Mouse (Mus musculus): ENCODE data around the gene Cdcp2. TPM values are rescaled to one million over a fixed set of nuclear protein-coding genes. Genes with fewer than 3 reads are reported as not detected.

Gene Cdcp2
- polyA plus RNA-seq, 1 experiment from 2014 or later = not detected

DNA sequence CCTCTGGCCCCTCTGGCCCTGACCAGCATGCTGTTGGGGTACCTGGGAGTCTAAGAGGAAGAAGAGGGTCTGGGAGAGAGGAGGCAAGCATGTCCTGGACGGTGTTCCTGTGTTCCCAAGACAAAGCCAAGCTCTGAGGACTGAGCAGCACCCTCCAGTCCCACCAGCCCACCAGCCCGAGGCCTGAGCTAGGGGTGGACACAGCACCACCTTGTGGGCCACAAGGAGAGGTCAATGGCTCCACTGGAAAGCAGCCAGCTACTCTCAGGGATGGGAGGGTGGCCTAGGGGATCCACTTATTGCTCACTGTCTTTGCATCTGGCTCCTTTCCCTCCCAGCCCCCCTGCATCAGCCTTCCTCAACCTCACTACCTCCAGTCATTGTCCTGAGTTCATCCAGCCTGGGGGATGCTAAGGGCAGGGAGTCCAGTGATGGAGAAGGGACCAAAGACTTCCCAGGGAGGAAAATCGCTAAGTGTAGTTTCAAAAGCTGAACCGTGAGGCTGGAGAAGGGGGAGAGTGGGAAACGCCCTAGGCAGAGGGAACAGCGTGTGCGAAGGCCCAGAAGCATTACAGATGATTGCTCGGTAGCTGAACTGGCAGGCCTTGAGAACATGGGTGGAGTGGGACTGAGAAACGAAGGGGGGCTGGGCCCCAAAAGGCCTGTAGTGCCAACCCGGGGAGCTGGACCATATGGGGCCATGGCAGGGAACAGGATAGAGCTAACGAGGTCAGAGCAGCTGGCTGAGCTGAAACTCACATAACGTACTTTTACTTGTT is 24.7 kb downstream of the Cdcp2 start:
- Histone ChIP-seq H3K4me1 (replicated peaks; ENCODE audit: control insufficient read depth, insufficient read depth, low read length) (no peaks in the 10 kb centered on the region), H3K36me3 (ENCODE audit: control insufficient read depth, insufficient read depth, low read length) (no peaks in the 10 kb centered on the region), H3K9me3 (ENCODE audit: control insufficient read depth, low read length) (no peaks in the 10 kb centered on the region), H3K9ac (ENCODE audit: low read depth, low read length) (no peak overlapping the region), H3K27ac (ENCODE audit: low read depth, low read length) (no peak overlapping the region), H3K4me3 (ENCODE audit: low read depth, low read length) (no peak overlapping the region), H3K27me3 (replicated peaks; ENCODE audit: control insufficient read depth, insufficient read depth, low read length) (peaks cover 3% of the 10 kb centered on the region; the same call in 1 of the 2 replicates), H3K4me2 (no peak overlapping the region)
- DNase-seq (ENCODE audit: low spot score) = no peak
- ATAC-seq (replicated peaks; ENCODE audit: low FRiP score) = no peak
- WGBS = 65% methylated on average over 12 of the region's 12 CpGs

DNA sequence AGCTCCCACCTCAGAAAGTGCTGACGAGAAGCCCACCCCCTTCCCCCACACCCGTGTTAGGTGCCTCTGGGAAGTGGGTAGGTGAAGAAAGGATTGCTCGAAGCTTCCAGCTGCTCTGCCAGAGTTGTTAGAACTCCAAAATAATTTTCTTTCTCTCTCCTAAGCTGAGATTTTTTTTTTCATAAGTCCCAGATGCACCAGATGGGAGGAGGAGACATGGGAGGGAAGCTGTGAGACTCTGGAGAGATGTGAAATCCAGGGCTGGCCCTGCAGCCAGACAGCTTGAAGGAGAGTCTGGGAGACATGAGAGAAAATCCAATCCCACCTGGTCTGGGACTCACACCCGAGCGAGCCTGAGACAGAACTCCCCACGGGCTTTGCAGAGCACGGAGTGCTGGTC is 27.7 kb downstream of the Cdcp2 start:
- Histone ChIP-seq H3K27me3 (replicated peaks; ENCODE audit: control insufficient read depth, insufficient read depth, low read length) (peaks cover 3% of the 10 kb centered on the region; the same call in 1 of the 2 replicates), H3K36me3 (ENCODE audit: control insufficient read depth, insufficient read depth, low read length) (no peaks in the 10 kb centered on the region), H3K9me3 (ENCODE audit: control insufficient read depth, low read length) (no peaks in the 10 kb centered on the region), H3K27ac (ENCODE audit: low read depth, low read length) (no peak overlapping the region), H3K4me2 (no peak overlapping the region), H3K4me3 (ENCODE audit: low read depth, low read length) (no peak overlapping the region), H3K4me1 (replicated peaks; ENCODE audit: control insufficient read depth, insufficient read depth, low read length) (no peaks in the 10 kb centered on the region), H3K9ac (ENCODE audit: low read depth, low read length) (no peak overlapping the region)
- ATAC-seq (replicated peaks; ENCODE audit: low FRiP score) (no peak), DNase-seq (ENCODE audit: low spot score) (no peak)
- 54% methylated on average over 7 of the region's 7 CpGs for WGBS

DNA sequence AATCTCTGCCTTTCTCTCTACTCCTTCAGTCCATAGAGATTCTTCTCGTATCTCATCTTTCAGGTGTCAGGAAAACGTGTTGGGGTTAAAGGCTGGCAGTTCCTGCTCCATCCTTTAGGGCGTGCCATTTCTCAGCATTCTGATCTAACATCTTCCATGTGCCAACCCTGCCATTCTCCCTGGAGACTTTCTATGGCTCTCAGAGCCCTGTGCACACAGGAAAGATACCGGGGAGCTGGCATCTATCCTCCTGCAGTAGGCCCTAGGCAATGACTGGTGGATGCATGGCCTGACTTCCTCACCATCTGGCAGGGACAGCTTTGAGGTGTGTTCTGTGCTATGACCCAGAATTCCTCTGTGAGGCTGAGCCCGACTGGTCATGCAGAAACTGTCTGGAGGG is 28.4 kb downstream of the Cdcp2 start:
- ATAC-seq (replicated peaks; ENCODE audit: low FRiP score) = no peak
- Histone ChIP-seq H3K36me3 (ENCODE audit: control insufficient read depth, insufficient read depth, low read length) (no peaks in the 10 kb centered on the region), H3K4me1 (replicated peaks; ENCODE audit: control insufficient read depth, insufficient read depth, low read length) (no peaks in the 10 kb centered on the region; the same call in 1 of the 2 replicates), H3K4me2 (no peak overlapping the region), H3K9me3 (ENCODE audit: control insufficient read depth, low read length) (no peaks in the 10 kb centered on the region), H3K27ac (ENCODE audit: low read depth, low read length) (no peak overlapping the region), H3K4me3 (ENCODE audit: low read depth, low read length) (no peak overlapping the region), H3K9ac (ENCODE audit: low read depth, low read length) (no peak overlapping the region), H3K27me3 (replicated peaks; ENCODE audit: control insufficient read depth, insufficient read depth, low read length) (peaks cover 3% of the 10 kb centered on the region; the same call in 1 of the 2 replicates)
- DNase-seq (ENCODE audit: low spot score) = no peak
- WGBS = 61% methylated on average over 5 of the region's 5 CpGs

DNA sequence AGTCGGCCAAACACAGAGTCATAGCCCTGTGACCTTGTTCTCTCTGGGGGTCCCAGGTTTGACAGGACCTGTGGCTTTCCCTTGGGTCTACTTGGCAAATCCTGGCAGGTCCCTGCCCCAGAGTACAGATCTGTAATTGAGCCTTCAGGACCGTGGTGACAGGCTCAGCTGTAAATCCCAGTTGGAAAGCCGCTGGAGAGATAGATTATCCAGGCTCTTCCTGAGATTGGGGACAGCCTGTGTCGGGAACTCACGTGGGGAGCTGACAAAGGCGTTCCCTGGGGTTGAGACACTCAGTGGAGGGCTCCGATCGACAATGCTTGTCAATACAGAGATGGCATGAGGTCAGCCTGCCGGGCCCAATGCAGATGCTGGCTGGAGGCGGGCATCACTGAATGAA is 29.7 kb downstream of the Cdcp2 start:
- H3K27ac ChIP-seq (ENCODE audit: low read depth, low read length) = no peak overlapping the region
- no peak overlapping the region for H3K9ac ChIP-seq (ENCODE audit: low read depth, low read length)
- H3K4me2 ChIP-seq = no peak overlapping the region
- H3K4me3 ChIP-seq (ENCODE audit: low read depth, low read length) = no peak overlapping the region
- H3K27me3 ChIP-seq (replicated peaks; ENCODE audit: control insufficient read depth, insufficient read depth, low read length) = peaks cover 3% of the 10 kb centered on the region; the same call in 1 of the 2 replicates
- H3K9me3 ChIP-seq (ENCODE audit: control insufficient read depth, low read length) = no peaks in the 10 kb centered on the region
- peaks cover 6% of the 10 kb centered on the region; the same call in 1 of the 2 replicates for H3K4me1 ChIP-seq (replicated peaks; ENCODE audit: control insufficient read depth, insufficient read depth, low read length)
- ATAC-seq (replicated peaks; ENCODE audit: low FRiP score) (no peak), DNase-seq (ENCODE audit: low spot score) (no peak)
- WGBS = 61% methylated on average over 10 of the region's 10 CpGs
- H3K36me3 ChIP-seq (ENCODE audit: control insufficient read depth, insufficient read depth, low read length) = no peaks in the 10 kb centered on the region

DNA sequence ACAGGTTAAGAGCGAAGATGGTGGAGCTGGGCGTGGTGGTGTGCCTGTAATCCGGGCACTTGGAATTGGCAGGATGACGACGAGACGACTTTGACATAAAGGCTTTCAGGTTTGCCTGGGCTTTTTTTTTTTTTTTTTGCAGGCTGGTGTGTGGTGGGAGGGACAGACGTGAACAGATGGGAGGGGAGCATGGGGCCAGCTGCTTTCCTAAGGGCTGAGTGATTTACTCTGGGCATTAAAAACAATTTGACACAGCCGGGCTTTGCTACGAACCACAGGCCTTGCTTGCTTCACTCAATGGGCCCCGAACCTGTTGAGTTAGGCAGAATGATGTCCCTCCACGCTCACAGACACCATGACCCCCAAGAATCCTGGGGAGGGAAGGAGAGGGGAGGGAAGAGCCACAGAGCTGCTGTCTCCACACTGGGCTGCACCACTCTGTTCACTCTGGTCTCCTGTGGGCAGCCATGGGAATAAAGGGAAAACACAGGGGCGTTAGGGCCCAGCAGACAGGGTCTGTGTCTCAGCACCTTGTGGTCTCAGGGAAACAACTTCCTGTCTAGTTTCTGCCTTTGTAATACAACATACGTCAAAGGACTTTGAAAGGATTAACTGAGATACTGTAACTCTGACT is 30.3 kb downstream of the Cdcp2 start:
- no peak for DNase-seq (ENCODE audit: low spot score)
- Histone ChIP-seq H3K4me3 (ENCODE audit: low read depth, low read length) (no peak overlapping the region), H3K36me3 (ENCODE audit: control insufficient read depth, insufficient read depth, low read length) (no peaks in the 10 kb centered on the region), H3K4me1 (replicated peaks; ENCODE audit: control insufficient read depth, insufficient read depth, low read length) (peaks cover 6% of the 10 kb centered on the region; the same call in 1 of the 2 replicates), H3K4me2 (no peak overlapping the region), H3K27ac (ENCODE audit: low read depth, low read length) (no peak overlapping the region), H3K27me3 (replicated peaks; ENCODE audit: control insufficient read depth, insufficient read depth, low read length) (peaks cover 3% of the 10 kb centered on the region; the same call in 1 of the 2 replicates), H3K9ac (ENCODE audit: low read depth, low read length) (no peak overlapping the region), H3K9me3 (ENCODE audit: control insufficient read depth, low read length) (no peaks in the 10 kb centered on the region)
- no peak for ATAC-seq (replicated peaks; ENCODE audit: low FRiP score)
- 70% methylated on average over 13 of the region's 13 CpGs for WGBS

DNA sequence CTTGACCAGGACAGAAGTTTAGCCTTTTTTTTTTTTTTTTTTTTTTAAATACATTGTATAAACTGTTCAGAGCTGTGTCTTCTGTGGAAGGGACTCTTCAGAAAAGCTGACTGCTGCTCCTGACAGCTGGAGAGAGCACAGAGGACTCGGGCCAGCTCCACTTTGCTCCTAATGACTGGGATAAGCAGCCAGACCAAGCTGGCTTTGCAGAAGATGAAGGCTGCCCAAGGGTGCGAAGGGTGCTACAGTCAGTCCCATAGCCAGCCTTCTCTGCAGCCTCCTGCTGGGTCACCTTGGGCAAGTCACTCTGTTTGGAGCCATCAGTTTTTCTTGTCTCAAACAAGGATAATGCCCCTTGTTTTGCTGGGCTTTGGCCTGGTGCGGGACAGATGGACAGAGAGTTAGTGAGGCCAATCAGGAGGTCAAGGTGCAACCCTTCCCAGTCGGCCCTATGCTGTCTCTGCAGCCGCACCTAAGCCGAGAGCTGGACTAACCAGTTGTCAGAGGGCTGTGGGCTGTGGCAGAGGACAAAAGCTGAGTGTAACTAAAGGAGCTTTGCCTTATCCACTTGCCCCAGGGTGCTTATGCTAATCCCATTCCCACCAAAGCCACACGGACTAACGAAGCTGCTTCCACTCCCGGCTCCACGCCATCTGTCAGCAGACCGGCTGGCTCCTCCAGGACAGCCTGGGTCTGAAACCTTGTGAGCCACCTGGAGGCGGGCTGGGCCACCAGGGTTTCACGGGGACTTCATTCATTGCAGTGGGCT is 31.4 kb downstream of the Cdcp2 start:
- H3K4me2 ChIP-seq = no peak overlapping the region
- no peak overlapping the region for H3K27ac ChIP-seq (ENCODE audit: low read depth, low read length)
- 52% methylated on average over 13 of the region's 13 CpGs for WGBS
- no peak overlapping the region for H3K4me3 ChIP-seq (ENCODE audit: low read depth, low read length)
- no peaks in the 10 kb centered on the region for H3K36me3 ChIP-seq (ENCODE audit: control insufficient read depth, insufficient read depth, low read length)
- peaks cover 3% of the 10 kb centered on the region; the same call in 1 of the 2 replicates for H3K27me3 ChIP-seq (replicated peaks; ENCODE audit: control insufficient read depth, insufficient read depth, low read length)
- ATAC-seq (replicated peaks; ENCODE audit: low FRiP score) (0 out of 2 replicates have a peak, but pooled peaks have one; percentile 46), DNase-seq (ENCODE audit: low spot score) (no peak)
- H3K4me1 ChIP-seq (replicated peaks; ENCODE audit: control insufficient read depth, insufficient read depth, low read length) = peaks cover 6% of the 10 kb centered on the region; the same call in 1 of the 2 replicates
- no peak overlapping the region for H3K9ac ChIP-seq (ENCODE audit: low read depth, low read length)
- no peaks in the 10 kb centered on the region for H3K9me3 ChIP-seq (ENCODE audit: control insufficient read depth, low read length)

DNA sequence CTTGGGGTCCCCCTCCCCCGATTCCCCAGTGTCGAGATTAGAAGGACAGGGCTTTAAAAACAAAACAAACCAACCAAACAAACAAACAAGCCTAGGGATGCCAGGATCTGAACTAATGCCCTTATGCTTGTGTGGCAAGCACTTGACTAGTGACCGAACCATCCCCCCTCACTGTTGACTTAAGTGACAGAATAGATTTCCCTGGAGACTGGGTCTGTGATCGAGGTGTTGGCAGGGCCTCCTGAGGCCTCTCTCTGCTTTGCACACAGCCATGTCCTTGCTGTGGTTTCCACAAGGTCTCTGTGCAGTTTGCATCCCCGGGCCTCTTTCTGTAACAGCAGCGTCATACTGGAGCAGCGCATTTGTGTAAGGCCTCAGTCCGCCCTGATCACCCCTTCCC is 32.7 kb downstream of the Cdcp2 start:
- H3K4me1 ChIP-seq (replicated peaks; ENCODE audit: control insufficient read depth, insufficient read depth, low read length) = peaks cover 6% of the 10 kb centered on the region; the same call in 1 of the 2 replicates

DNA sequence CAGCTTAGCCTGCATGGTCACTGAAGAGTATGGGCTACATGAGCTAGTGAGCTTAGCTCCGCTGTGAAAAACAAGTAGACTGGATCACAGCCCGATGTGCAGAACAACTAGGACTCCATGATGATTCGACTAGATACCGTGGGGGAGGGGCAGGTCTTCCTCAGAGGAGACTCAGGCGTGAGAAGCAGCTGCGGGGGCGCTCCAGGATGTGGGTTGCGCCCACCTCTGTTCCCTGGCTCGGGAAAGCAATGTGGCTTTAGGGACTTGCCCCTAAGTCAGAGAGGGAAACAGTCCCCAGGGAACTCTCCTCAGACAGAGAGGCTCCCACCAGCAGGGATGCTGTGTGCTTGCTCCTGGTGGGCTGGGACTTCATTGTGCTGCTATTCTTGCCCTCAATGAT is 33.8 kb downstream of the Cdcp2 start:
- ATAC-seq (replicated peaks; ENCODE audit: low FRiP score) (no peak), DNase-seq (ENCODE audit: low spot score) (no peak)
- H3K4me1 ChIP-seq (replicated peaks; ENCODE audit: control insufficient read depth, insufficient read depth, low read length) = peaks cover 6% of the 10 kb centered on the region
- no peak overlapping the region for H3K9ac ChIP-seq (ENCODE audit: low read depth, low read length)
- no peak overlapping the region for H3K4me2 ChIP-seq
- H3K9me3 ChIP-seq (ENCODE audit: control insufficient read depth, low read length) = no peaks in the 10 kb centered on the region
- no peaks in the 10 kb centered on the region for H3K27me3 ChIP-seq (replicated peaks; ENCODE audit: control insufficient read depth, insufficient read depth, low read length)
- no peaks in the 10 kb centered on the region for H3K36me3 ChIP-seq (ENCODE audit: control insufficient read depth, insufficient read depth, low read length)
- WGBS = 25% methylated on average over 9 of the region's 9 CpGs
- no peak overlapping the region for H3K27ac ChIP-seq (ENCODE audit: low read depth, low read length)
- H3K4me3 ChIP-seq (ENCODE audit: low read depth, low read length) = no peak overlapping the region

More for the DNA sequence above, 32.7 kb downstream of the Cdcp2 start:
- no peak overlapping the region for H3K4me3 ChIP-seq (ENCODE audit: low read depth, low read length)
- no peak for ATAC-seq (replicated peaks; ENCODE audit: low FRiP score)
- H3K9ac ChIP-seq (ENCODE audit: low read depth, low read length) = no peak overlapping the region
- 78% methylated on average over 8 of the region's 8 CpGs for WGBS
- no peaks in the 10 kb centered on the region for H3K36me3 ChIP-seq (ENCODE audit: control insufficient read depth, insufficient read depth, low read length)
- H3K9me3 ChIP-seq (ENCODE audit: control insufficient read depth, low read length) = no peaks in the 10 kb centered on the region
- no peak for DNase-seq (ENCODE audit: low spot score)
- H3K27ac ChIP-seq (ENCODE audit: low read depth, low read length) = no peak overlapping the region
- H3K27me3 ChIP-seq (replicated peaks; ENCODE audit: control insufficient read depth, insufficient read depth, low read length) = no peaks in the 10 kb centered on the region
- H3K4me2 ChIP-seq = no peak overlapping the region
